Mouse (Mus musculus) neural tube, embryonic 14.5 days (tissue): ENCODE measurements at regions not wholly inside any gene's neighbourhood (a gene's known extent, or its start where the extent isn't known, plus 50 kb on each side); places are given as distances from the start of the nearest gene placed in this dataset.
A peak's percentile ranks its signal among the peaks of the same experiment; 100 is the strongest.

ENCODE experiments used
- ATAC-seq: fragments of 200-750 bp; cut with Nextera tagmentation; 2 replicates; pipeline ENCODE4 v1.8.0; 2017; ENCODE audit warnings: low read depth, mild to moderate bottlenecking, moderate TSS enrichment, moderate library complexity
- H3K27ac ChIP-seq: fragments of 300-500 bp; sonication (generic); 2 replicates; pipeline ENCODE4 v1.5.1; 2014; ENCODE audit warnings: low read depth, mild to moderate bottlenecking, control low read depth, low read length, moderate library complexity, mixed read lengths
- H3K27me3 ChIP-seq: fragments of 300-500 bp; sonication (generic); 2 replicates; pipeline ENCODE4 v1.6.1; 2014; ENCODE audit warnings: low read length; ENCODE audit not compliant: control insufficient read depth, insufficient read depth
- H3K36me3 ChIP-seq: fragments of 300-500 bp; sonication (generic); 2 replicates; pipeline ENCODE4 v1.6.1; 2014; ENCODE audit warnings: low read length, mixed read lengths; ENCODE audit not compliant: control insufficient read depth, insufficient read depth
- H3K4me1 ChIP-seq: fragments of 300-500 bp; sonication (generic); 2 replicates; pipeline ENCODE4 v1.6.1; 2014; ENCODE audit warnings: low read length; ENCODE audit not compliant: control insufficient read depth, insufficient read depth
- H3K4me2 ChIP-seq: fragments of 300-500 bp; sonication (generic); 2 replicates; pipeline ENCODE4 v1.6.1; 2014; ENCODE audit warnings: mild to moderate bottlenecking, low read depth, low read length, control low read depth
- H3K4me3 ChIP-seq: fragments of 300-500 bp; sonication (generic); 2 replicates; pipeline ENCODE4 v1.5.1; 2014; ENCODE audit warnings: low read depth, low read length, control low read depth, mixed read lengths
- H3K9ac ChIP-seq: fragments of 300-500 bp; sonication (generic); replicated peaks from 2 replicates; pipeline ENCODE4 v1.6.1; 2014; ENCODE audit warnings: low read depth, mild to moderate bottlenecking, control low read depth, low read length, mixed read lengths
- H3K9me3 ChIP-seq: fragments of 300-500 bp; sonication (generic); 2 replicates; pipeline ENCODE4 v1.6.1; 2016; ENCODE audit warnings: low read length; ENCODE audit not compliant: control insufficient read depth
- WGBS: fragments of 180-500 bp; shearing (Covaris S2); extraction: QIAGEN DNeasy Blood & Tissue Kit; methylation state at CpG from one replicate; pipeline ENCODE4 v1.1.7; 2014; 5-methylcytosine and 5-hydroxymethylcytosine counted together

DNA sequence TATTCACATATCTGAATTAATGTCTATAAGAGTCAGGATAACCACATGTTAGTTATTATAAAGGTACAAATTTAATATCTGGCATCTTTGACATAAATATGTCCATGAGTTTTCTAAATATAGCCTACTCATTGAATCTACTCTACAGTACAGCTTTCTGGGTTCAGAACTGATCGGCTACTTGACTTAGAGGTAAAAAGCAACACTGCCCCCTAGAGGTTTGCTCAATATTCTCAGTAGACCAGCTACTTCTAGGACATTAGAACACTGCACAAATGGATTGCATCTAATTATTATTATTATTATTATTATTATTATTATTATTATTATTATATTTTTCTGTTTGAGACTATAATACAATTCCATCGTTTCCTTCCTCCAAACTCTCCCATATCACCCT is 418.8 kb upstream of the Tpm3-rs7 start:
- Histone ChIP-seq H3K9me3 (no peaks in the 10 kb centered on the region), H3K9ac (no peak overlapping the region), H3K4me3 (no peak overlapping the region), H3K4me2 (no peak overlapping the region), H3K36me3 (no peaks in the 10 kb centered on the region), H3K4me1 (no peaks in the 10 kb centered on the region), H3K27ac (no peak overlapping the region), H3K27me3 (no peaks in the 10 kb centered on the region)
- WGBS = 33% methylated on average over 2 of the region's 2 CpGs
- 0 out of 2 replicates have a peak, but pooled peaks have one; percentile 60 for ATAC-seq

GRCm38 (mm10) chr14:112901171-112901570 is 413.2 kb upstream of the Tpm3-rs7 start:
- no peak overlapping the region for H3K4me3 ChIP-seq
- H3K27ac ChIP-seq = no peak overlapping the region
- H3K9ac ChIP-seq = no peak overlapping the region
- 90% methylated on average over 1 of the region's 1 CpGs for WGBS
- no peaks in the 10 kb centered on the region for H3K27me3 ChIP-seq
- no peaks in the 10 kb centered on the region for H3K4me1 ChIP-seq
- H3K4me2 ChIP-seq = no peak overlapping the region
- no peaks in the 10 kb centered on the region for H3K9me3 ChIP-seq
- H3K36me3 ChIP-seq = no peaks in the 10 kb centered on the region
- ATAC-seq = no peak

DNA sequence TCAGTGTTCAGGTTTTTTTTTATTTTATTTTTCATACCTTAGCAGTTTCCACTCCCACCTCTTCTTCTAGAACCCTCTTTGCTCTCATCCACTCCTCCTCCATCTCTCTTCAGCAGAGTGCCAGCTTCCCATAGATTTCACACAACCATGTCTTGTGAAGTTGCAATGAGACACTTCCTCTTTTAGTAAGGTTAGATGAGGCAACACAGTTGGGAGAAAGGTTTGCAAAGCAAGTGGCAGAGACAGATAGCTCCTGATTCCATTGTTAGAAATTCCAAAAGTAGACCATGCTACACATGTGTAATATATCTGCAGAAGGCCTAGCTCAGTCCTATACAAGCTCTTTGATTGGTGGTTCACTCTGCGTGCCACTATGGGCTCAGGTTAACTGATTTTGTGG is 397.3 kb upstream of the Tpm3-rs7 start:
- ATAC-seq = no peak
- Histone ChIP-seq H3K36me3 (no peaks in the 10 kb centered on the region), H3K4me2 (no peak overlapping the region), H3K9me3 (no peaks in the 10 kb centered on the region), H3K4me3 (no peak overlapping the region), H3K4me1 (no peaks in the 10 kb centered on the region), H3K27me3 (no peaks in the 10 kb centered on the region), H3K27ac (no peak overlapping the region), H3K9ac (no peak overlapping the region)
- WGBS = 100% methylated on average over 1 of the region's 1 CpGs
